Mouse (Mus musculus) yolk sac, embryonic 10.5 days (tissue): ENCODE data around the gene Dleu7.

Experiments used
- DNase-seq: peaks from one replicate; pipeline ENCODE4 v3.0.0-alpha.2; 2017; ENCODE audit warnings: low spot score

Dleu7 gene

DNA sequence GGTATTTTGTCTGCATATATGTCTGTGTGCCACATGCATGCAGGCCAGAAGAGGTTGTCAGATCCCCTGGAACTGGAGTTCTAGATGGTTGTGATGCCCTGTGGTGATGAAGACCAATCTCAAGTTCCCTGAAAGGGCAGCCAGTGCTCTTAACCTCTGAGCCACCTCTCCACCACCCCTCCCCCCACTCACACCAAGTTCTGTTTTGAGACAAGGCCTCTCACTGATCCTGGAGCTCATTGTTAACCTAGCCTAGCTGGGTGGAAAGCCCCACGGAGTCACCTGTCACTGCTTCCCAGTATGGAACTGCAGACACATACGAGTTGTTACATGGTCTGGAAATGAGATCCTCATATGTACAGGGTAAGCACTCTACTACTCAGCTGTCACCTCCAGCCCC lies 9.9 kb downstream of the Dleu7 start:
- no peak for DNase-seq

GRCm38 (mm10) chr14:62273604-62274003 lies 19.2 kb downstream of the Dleu7 start:
- no peak for DNase-seq

GRCm38 (mm10) chr14:62270698-62271396 lies 22.0 kb downstream of the Dleu7 start:
- no peak for DNase-seq

- DNase-seq = no peak
Measured at GRCm38 (mm10) chr14:62258978-62259536, 33.8 kb downstream of the Dleu7 start.

DNA sequence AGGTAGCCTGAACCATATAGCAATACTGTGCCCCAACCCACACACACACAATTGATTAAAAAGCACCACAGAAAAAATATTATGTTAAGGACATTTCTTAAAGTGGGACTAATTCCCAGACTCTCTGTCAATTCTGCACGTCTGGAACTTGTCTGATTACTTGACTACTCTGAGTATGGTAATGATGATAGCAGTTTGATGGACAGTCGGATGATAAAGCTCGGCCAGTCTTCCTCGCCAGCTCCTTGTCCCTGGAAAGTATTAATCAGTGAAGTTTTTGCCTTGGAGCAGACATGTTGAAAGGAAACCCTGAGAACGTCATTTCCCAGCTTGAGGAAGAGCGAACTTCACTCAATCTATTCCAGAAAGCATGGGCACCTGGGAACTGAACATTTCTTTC lies 34.7 kb downstream of the Dleu7 start:
- no peak for DNase-seq

DNA sequence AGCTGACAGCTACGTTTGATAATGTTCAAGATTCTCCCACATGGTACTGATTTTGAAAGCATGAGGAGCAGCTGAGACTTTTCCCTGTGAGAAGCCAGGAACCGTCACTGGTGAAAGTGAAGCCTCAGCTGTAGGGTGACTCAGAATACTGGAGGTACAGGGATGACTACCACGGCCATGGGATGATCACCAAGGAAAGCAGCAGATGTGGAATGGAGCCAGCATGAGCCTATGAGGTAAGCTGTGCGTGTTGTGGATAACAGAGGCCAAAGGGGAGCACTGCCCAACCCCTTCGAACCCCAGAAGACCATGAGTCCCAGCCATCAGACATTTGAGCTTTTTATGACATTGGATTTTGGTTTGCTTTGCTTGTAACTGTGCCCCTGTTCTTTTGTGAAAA lies 36.8 kb downstream of the Dleu7 start:
- DNase-seq = no peak

GRCm38 (mm10) chr14:62254371-62254770 lies 38.5 kb downstream of the Dleu7 start:
- no peak for DNase-seq

DNA sequence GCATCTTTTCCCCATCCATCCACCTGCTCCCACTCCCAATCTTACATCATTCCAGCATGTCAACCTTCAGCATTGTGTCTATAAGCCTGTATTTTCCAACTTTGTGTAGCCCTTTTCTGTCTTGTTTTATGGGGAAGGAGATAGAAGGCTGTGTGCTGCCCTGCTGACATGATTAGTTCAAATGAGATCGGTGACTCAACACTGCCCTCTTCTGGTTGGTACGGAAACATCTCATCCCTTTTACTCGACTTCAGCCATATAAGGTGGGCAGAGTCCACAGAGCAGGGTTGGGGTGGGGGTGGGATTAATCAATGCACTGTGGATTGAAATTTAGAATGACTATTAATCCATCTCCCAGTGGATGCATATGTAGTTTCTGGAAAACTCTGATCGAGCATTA lies 40.8 kb downstream of the Dleu7 start:
- peak; percentile 53 for DNase-seq

GRCm38 (mm10) chr14:62250046-62250445 lies 42.8 kb downstream of the Dleu7 start:
- no peak for DNase-seq

DNA sequence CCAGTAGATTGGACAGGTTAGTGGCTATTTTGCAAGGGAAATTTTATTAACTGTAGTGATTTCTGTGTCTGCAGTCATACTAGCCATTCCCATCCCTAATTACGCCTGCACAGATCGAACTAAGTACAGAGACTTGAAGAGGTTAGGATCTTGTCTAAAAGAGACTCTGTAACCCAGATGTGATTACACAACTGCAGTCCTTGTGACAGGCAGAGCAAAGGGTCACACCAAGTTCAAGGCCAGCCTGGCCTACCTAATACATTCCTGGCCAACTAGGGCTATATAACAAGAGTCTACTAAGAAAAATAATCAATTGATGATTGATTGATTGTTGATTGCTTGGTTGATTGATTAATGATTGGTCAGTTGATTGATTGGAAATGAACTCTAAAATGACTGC lies 43.6 kb downstream of the Dleu7 start:
- DNase-seq = no peak

GRCm38 (mm10) chr14:62248796-62249195 lies 44.1 kb downstream of the Dleu7 start:
- DNase-seq = no peak

DNA sequence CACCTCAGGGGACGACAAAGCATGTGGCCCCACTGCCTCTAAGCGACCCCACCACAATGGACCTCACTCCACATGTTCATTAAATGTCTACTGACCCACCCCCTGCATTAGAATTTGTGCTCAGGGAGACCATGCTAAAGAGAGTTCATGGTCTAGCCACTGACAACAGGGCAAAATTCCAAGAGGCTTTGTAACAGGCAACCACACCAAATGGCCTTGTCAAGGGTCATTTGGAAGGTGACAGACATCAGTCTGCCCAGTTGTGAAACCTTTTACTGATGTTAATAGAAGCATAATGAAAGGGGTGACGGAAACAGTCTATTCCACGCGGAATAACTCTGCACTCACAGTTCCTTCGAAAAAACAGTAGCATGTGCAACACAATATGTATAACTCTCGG lies 44.5 kb downstream of the Dleu7 start:
- no peak for DNase-seq

- no peak for DNase-seq
Measured at GRCm38 (mm10) chr14:62245557-62245956, 47.3 kb downstream of the Dleu7 start.

DNA sequence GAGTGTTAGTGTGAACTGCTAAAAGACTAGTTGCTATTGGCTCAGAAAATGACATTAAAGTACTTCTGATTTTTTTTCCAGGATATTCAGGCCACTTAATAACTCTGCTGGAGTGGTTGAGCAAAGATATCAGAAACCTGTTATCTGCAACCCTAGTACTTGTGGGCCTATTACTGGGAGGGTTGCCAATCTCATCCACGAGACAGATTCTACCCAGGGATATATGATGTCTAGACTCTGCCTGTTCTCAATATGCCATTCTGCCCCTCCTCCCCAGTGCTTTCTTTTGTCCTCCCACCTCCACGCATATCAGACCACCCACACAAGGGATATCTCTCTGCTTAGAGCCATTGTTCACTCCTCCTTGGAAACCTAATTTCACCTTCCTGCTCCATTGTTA lies 49.3 kb downstream of the Dleu7 start:
- DNase-seq = no peak

DNA sequence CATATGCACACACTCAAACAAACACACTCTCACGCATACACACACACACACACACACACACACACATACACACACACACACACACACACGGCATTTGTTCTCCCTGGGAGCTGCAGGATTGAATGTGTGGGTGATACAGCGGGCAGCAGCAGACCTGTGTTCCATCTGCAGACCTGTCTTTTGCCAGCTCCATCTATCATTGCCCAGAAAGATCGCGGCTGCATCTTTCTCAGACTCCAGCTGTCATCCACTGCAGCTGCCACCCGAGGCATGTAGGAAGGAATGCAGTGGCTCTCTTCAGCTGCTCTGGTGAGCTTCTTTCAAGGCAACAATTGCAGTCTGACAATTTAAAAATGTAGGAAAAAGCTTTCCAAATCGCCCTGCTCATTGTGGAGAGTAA lies 56.9 kb downstream of the Dleu7 start:
- DNase-seq = no peak

DNA sequence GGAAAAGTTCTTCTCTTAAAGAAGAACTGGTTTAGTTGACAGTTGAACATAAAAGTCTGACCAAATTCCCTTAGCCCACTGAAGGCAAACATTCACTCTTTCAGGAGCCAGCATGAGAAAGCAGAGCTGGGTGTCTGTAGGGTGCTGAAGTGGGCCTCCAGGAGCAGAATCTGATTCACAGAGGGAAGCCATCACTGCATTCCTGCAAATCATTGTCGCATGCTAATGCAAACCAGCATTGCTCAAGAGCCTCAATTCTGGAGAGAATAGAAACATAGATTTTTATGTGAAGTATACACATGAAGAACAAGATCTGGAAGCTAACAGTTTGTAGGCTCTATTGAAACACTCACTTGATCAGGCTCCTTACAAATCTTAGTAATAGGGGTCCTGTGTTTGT lies 57.6 kb downstream of the Dleu7 start:
- DNase-seq = no peak

DNA sequence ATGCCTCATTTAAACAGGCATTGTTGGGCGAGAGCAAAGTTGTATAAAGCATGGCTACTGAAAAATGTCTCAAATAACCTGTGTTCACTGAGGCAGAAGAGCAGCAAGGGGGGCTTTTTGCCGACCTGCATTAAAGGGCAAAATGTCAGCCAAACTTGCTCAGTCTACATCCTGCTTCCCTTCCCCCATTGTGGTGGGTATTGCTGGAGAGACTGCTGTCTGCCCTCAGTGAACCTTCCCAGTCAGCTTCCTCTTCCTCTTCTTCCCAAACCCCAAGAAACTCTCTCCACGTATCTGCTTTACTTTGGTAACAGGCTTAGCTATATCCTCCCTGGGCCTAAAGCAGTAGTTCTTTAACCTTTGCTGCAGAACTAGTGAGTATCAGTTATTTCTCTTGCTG lies 61.9 kb downstream of the Dleu7 start:
- DNase-seq = no peak

DNA sequence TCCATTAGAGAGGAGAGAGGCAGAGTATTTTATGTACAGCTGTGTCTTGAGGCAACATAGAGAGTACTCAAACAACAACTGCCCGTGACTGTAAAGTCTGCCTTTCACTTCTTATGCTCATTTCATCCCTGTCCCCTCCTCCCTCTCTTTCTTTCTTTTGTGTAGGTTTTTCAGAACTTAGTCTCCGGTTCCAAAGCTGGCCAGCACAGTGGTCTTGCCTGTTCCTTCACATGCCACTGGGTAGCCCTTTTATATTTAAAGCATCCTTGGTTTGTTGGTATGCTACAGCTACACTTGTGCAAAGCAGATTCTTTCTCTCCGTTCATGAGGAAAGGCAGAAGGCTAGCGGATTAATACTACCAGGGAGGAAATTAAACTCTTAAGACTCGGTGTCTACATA lies 65.7 kb downstream of the Dleu7 start:
- no peak for DNase-seq

DNA sequence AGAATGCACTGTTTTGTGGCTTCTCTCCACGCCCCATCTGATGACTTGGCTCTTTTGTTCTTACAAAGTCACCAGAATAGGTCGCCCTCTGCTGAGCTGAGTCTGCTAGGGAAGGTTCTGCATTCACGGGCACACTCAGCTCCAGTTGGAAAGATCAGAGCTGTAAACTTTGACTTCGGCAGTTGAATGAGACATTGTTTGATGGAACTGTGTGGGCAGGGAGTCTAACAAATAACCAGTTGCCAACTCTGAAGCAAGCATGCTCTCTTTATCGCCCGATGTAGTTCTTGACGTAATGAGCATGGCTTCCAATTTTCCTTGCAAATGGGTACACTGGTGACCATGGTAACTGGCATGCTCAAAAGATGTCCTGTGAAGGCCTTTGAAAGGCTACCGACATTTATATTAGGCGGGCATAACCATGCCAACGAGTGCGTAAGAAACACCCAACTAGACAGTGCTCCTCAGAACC lies 66.2 kb downstream of the Dleu7 start:
- DNase-seq = peak; percentile 17
